Mouse (Mus musculus) liver, embryonic 15.5 days (tissue): ENCODE measurements around the gene Krtap16-1. TPM values are rescaled to one million over a fixed set of nuclear protein-coding genes. Genes with fewer than 3 reads are reported as not detected.

Experiments
- ATAC-seq: fragments of 200-750 bp; cut with Nextera tagmentation; 2 replicates; pipeline ENCODE4 v1.8.0; 2017; ENCODE audit warnings: moderate number of reproducible peaks, mild to moderate bottlenecking, moderate library complexity; ENCODE audit not compliant: insufficient read depth
- H3K27ac ChIP-seq: fragments of 300-500 bp; sonication (generic); replicated peaks from 2 replicates; pipeline ENCODE4 v1.5.1; 2015; ENCODE audit warnings: mild to moderate bottlenecking, inconsistent platforms
- H3K27me3 ChIP-seq: fragments of 300-500 bp; sonication (generic); 2 replicates; pipeline ENCODE4 v1.6.1; 2015; ENCODE audit warnings: mild to moderate bottlenecking, inconsistent platforms
- H3K36me3 ChIP-seq: fragments of 300-500 bp; sonication (generic); replicated peaks from 2 replicates; pipeline ENCODE4 v1.6.1; 2015; ENCODE audit warnings: moderate library complexity, mild to moderate bottlenecking, inconsistent platforms
- H3K4me1 ChIP-seq: fragments of 300-500 bp; sonication (generic); replicated peaks from 2 replicates; pipeline ENCODE4 v1.6.1; 2015; ENCODE audit warnings: inconsistent platforms
- H3K4me2 ChIP-seq: fragments of 300-500 bp; sonication (generic); 2 replicates; pipeline ENCODE4 v1.6.1; 2015; ENCODE audit warnings: moderate library complexity, mild to moderate bottlenecking, inconsistent platforms
- H3K4me3 ChIP-seq: fragments of 300-500 bp; sonication (generic); replicated peaks from 2 replicates; pipeline ENCODE4 v1.5.1; 2015; ENCODE audit warnings: mild to moderate bottlenecking, inconsistent platforms
- H3K9ac ChIP-seq: fragments of 300-500 bp; sonication (generic); 2 replicates; pipeline ENCODE4 v1.6.1; 2015; ENCODE audit warnings: moderate library complexity, mild to moderate bottlenecking, inconsistent platforms
- H3K9me3 ChIP-seq: fragments of 300-500 bp; sonication (generic); replicated peaks from 2 replicates; pipeline ENCODE4 v1.6.1; 2016; ENCODE audit warnings: inconsistent platforms
- WGBS: fragments of 180-500 bp; shearing (Covaris S2); methylation state at CpG from one replicate; pipeline ENCODE4 v1.1.7; 2015; ENCODE audit warnings: mixed read lengths; ENCODE audit not compliant: insufficient replicate concordance; 5-methylcytosine and 5-hydroxymethylcytosine counted together
- polyA plus RNA-seq: library from polyadenylated mRNA; unstranded; fragments of >200 nt; fragmentation: Nextera tagmentation; extraction: Ambion mirVana; gene quantifications from 2 replicates; pipeline ENCODE4 v1.2.1, GENCODE M21; 2015

Gene Krtap16-1
- polyA plus RNA-seq, 1 experiment from 2014 or later: not detected

GRCm38 (mm10) chr11:99994384-99994661 is 7.9 kb upstream of the Krtap16-1 start:
- Histone ChIP-seq H3K4me1 (no peaks in the 10 kb centered on the region), H3K27ac (no peak overlapping the region), H3K4me3 (no peak overlapping the region), H3K36me3 (no peaks in the 10 kb centered on the region), H3K9ac (no peak overlapping the region), H3K4me2 (no peak overlapping the region), H3K9me3 (no peaks in the 10 kb centered on the region), H3K27me3 (peaks cover 20% of the 10 kb centered on the region; the same call in 1 of the 2 replicates)
- no peak for ATAC-seq
- 41% methylated on average over 4 of the region's 4 CpGs for WGBS

- ATAC-seq: no peak
- peaks cover 20% of the 10 kb centered on the region; the same call in 1 of the 2 replicates for H3K27me3 ChIP-seq
- H3K4me2 ChIP-seq: no peak within 1 kb of the TSS
- no peak within 1 kb of the TSS for H3K27ac ChIP-seq
- no peak within 1 kb of the TSS for H3K4me3 ChIP-seq
- H3K4me1 ChIP-seq: no peaks in the 10 kb centered on the region
- H3K9ac ChIP-seq: no peak within 1 kb of the TSS
- H3K9me3 ChIP-seq: no peaks in the 10 kb centered on the region
- WGBS: 20% methylated on average over 26 of the region's 26 CpGs
- H3K36me3 ChIP-seq: no peaks in the 10 kb centered on the region
Observed at GRCm38 (mm10) chr11:99993620-99994383, 7.4 kb upstream of the Krtap16-1 start, which contains the start of gene Krtap17-1. Gene Krtap17-1, minus strand, starts transcription at chr11:99993994.

- H3K9me3 ChIP-seq: no peaks in the 10 kb centered on the region
- H3K4me2 ChIP-seq: no peak overlapping the region
- H3K4me3 ChIP-seq: no peak overlapping the region
- 58% methylated on average over 3 of the region's 3 CpGs for WGBS
- no peak overlapping the region for H3K9ac ChIP-seq
- H3K27ac ChIP-seq: no peak overlapping the region
- H3K36me3 ChIP-seq: no peaks in the 10 kb centered on the region
- peaks cover 14% of the 10 kb centered on the region; the same call in 1 of the 2 replicates for H3K27me3 ChIP-seq
- H3K4me1 ChIP-seq: no peaks in the 10 kb centered on the region
- ATAC-seq: no peak
Observed at GRCm38 (mm10) chr11:99990571-99990970, 4.2 kb upstream of the Krtap16-1 start.

- 55% methylated on average over 6 of the region's 6 CpGs for WGBS
- Histone ChIP-seq H3K4me1 (no peaks in the 10 kb centered on the region), H3K4me3 (no peak overlapping the region), H3K27ac (no peak overlapping the region), H3K9ac (no peak overlapping the region), H3K4me2 (no peak overlapping the region), H3K27me3 (peaks cover 14% of the 10 kb centered on the region; the same call in 1 of the 2 replicates), H3K36me3 (no peaks in the 10 kb centered on the region), H3K9me3 (no peaks in the 10 kb centered on the region)
- ATAC-seq: no peak
Observed at GRCm38 (mm10) chr11:99989881-99990405, 3.5 kb upstream of the Krtap16-1 start.

DNA sequence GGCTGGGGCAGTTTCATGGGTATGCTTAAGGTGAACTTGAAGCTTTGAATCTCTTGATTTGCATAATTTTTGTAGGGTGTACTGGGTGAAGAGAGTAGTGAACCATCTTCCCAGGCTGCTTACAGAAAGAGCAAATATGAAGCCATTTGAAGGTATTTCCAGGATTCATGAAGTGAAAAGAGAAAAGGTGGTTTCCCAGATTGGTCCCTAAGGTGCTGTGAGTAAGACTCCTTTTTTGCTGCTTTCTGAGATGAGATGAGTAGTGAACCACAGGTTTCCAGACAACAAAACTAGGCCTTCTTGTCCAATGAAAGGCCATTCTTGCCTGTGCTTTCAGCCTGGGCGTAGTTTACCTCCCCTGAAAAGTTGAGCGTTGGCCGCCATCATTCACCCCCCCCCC is 2.1 kb upstream of the Krtap16-1 start:
- WGBS: 75% methylated on average over 3 of the region's 3 CpGs
- H3K4me2 ChIP-seq: no peak overlapping the region
- H3K9me3 ChIP-seq: no peaks in the 10 kb centered on the region
- H3K36me3 ChIP-seq: no peaks in the 10 kb centered on the region
- ATAC-seq: no peak
- no peaks in the 10 kb centered on the region for H3K4me1 ChIP-seq
- no peak overlapping the region for H3K4me3 ChIP-seq
- no peak overlapping the region for H3K27ac ChIP-seq
- H3K9ac ChIP-seq: no peak overlapping the region
- H3K27me3 ChIP-seq: peaks cover 5% of the 10 kb centered on the region; the same call in 1 of the 2 replicates

GRCm38 (mm10) chr11:99985291-99986092 is 905 bp downstream of the Krtap16-1 start:
- Histone ChIP-seq H3K4me3 (no peak overlapping the region), H3K27me3 (no peaks in the 10 kb centered on the region), H3K4me1 (no peaks in the 10 kb centered on the region), H3K36me3 (no peaks in the 10 kb centered on the region), H3K4me2 (no peak overlapping the region), H3K9ac (no peak overlapping the region), H3K9me3 (no peaks in the 10 kb centered on the region), H3K27ac (no peak overlapping the region)
- ATAC-seq: no peak
- 74% methylated on average over 20 of the region's 20 CpGs for WGBS

GRCm38 (mm10) chr11:99983442-99983841 is 3.0 kb downstream of the Krtap16-1 start:
- H3K27me3 ChIP-seq: no peaks in the 10 kb centered on the region
- H3K36me3 ChIP-seq: no peaks in the 10 kb centered on the region
- H3K4me3 ChIP-seq: no peak overlapping the region
- no peak overlapping the region for H3K27ac ChIP-seq
- H3K9me3 ChIP-seq: no peaks in the 10 kb centered on the region
- H3K4me1 ChIP-seq: no peaks in the 10 kb centered on the region
- no peak for ATAC-seq
- no peak overlapping the region for H3K9ac ChIP-seq
- whole genome bisulfite sequencing: 60% methylated on average over 1 of the region's 1 CpGs
- no peak overlapping the region for H3K4me2 ChIP-seq

GRCm38 (mm10) chr11:99982731-99983130 is 3.7 kb downstream of the Krtap16-1 start:
- Histone ChIP-seq H3K4me3 (no peak overlapping the region), H3K27ac (no peak overlapping the region), H3K36me3 (no peaks in the 10 kb centered on the region), H3K9me3 (no peaks in the 10 kb centered on the region), H3K4me1 (no peaks in the 10 kb centered on the region), H3K27me3 (no peaks in the 10 kb centered on the region), H3K9ac (no peak overlapping the region), H3K4me2 (no peak overlapping the region)
- ATAC-seq: no peak
- 67% methylated on average over 9 of the region's 9 CpGs for WGBS

DNA sequence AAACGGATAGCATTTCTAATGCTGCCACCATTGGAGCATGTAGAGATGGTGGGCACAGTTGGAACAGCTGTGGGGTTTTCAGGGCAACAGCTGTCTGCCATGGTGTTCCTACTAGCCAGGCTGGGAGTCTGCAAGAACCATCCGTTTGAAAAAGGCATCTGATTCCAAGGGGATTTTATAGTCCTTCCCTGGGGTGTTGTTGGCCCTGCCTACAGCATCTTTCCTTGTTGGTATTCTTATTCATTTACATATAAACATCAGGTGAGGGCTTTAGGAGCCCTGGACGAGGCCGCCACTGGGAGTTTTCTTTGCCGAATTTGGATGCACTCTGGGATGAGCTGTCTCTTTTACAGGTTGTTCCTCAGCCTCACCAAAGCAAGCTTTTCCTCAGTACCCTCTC is 7.4 kb downstream of the Krtap16-1 start, which contains the start of gene Krtap29-1:
Gene Krtap29-1 (minus strand): TSS at position 101 of the 400 bp plus-strand sequence.
- Histone ChIP-seq H3K4me2 (no peak within 1 kb of the TSS), H3K27me3 (no peaks in the 10 kb centered on the region), H3K36me3 (no peaks in the 10 kb centered on the region), H3K4me3 (no peak within 1 kb of the TSS), H3K9me3 (no peaks in the 10 kb centered on the region), H3K27ac (no peak within 1 kb of the TSS), H3K9ac (no peak within 1 kb of the TSS), H3K4me1 (no peaks in the 10 kb centered on the region)
- 62% methylated on average over 5 of the region's 5 CpGs for WGBS
- ATAC-seq: no peak

GRCm38 (mm10) chr11:99965961-99966360 is 20.4 kb downstream of the Krtap16-1 start:
- no peaks in the 10 kb centered on the region for H3K36me3 ChIP-seq
- no peak overlapping the region for H3K4me3 ChIP-seq
- H3K4me2 ChIP-seq: no peak overlapping the region
- 28% methylated on average over 2 of the region's 2 CpGs for WGBS
- H3K27ac ChIP-seq: no peak overlapping the region
- H3K9ac ChIP-seq: no peak overlapping the region
- no peaks in the 10 kb centered on the region for H3K27me3 ChIP-seq
- no peaks in the 10 kb centered on the region for H3K4me1 ChIP-seq
- no peak for ATAC-seq
- H3K9me3 ChIP-seq: no peaks in the 10 kb centered on the region

DNA sequence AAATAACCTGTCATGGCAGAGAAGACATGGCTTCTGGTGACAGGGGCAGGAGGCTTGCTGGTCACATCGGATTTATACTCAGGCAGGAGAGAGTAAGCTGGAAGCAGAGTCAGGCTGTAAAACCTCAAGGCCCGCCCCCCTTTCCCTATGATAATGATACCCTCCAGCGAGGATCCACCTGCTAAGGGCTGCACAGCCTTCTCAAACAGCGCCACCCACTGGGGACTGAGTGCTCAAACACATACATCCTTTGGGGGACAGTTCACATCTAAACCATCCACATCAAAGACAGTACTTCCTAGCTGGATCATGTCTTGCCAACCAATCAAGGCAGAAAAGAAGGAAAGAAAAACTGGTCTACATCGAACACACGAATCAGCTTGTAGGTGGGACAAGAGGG is 22.2 kb downstream of the Krtap16-1 start:
- Histone ChIP-seq H3K36me3 (no peaks in the 10 kb centered on the region), H3K4me1 (no peaks in the 10 kb centered on the region), H3K4me3 (no peak overlapping the region), H3K9ac (no peak overlapping the region), H3K4me2 (no peak overlapping the region), H3K27ac (no peak overlapping the region), H3K9me3 (no peaks in the 10 kb centered on the region), H3K27me3 (no peaks in the 10 kb centered on the region)
- ATAC-seq: no peak
- WGBS: 51% methylated on average over 6 of the region's 6 CpGs
